Mouse (Mus musculus): ENCODE results near the gene Acbd3. TPM values are rescaled to one million over a fixed set of nuclear protein-coding genes. Genes with fewer than 3 reads are reported as not detected.
A peak's percentile ranks its signal among the peaks of the same experiment; 100 is the strongest.

Gene Acbd3
- polyA plus RNA-seq, 1 experiment: 0.27 TPM

DNA sequence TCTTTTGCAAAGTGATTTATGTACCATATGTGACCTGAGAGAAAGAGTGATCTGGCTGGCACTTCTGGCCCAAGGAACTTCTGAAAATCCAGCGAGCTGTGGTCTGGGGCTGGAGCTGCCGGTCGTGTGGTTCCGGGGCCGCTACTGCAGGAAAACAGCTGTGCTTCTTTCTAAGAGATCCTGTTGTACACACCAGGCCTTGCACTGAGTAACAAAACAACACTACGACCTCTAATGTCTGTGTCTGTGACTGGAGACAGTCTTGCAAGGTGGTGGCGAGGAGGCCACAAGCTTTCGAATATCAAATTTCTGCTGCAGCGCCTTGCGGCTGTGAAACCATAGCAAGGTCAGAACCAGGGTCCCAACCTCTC, 51.4 kb downstream of the Acbd3 start:
- Histone ChIP-seq H3K9me3 (ENCODE audit: control insufficient read depth, low read length) (peaks cover 12% of the 10 kb centered on the region), H3K27me3 (ENCODE audit: control insufficient read depth) (peaks cover 25% of the 10 kb centered on the region), H3K36me3 (ENCODE audit: control insufficient read depth) (no peaks in the 10 kb centered on the region), H3K4me1 (ENCODE audit: control insufficient read depth) (peaks cover 28% of the 10 kb centered on the region), H3K4me3 (replicated peaks) (peak overlapping the region; percentile 74)
- TF ChIP-seq TAL1 (IDR thresholded peaks at IDR 0.05; ENCODE audit: low read length) (no peak), GATA1 (IDR thresholded peaks at IDR 0.05; ENCODE audit: low read length) (no peak)

DNA sequence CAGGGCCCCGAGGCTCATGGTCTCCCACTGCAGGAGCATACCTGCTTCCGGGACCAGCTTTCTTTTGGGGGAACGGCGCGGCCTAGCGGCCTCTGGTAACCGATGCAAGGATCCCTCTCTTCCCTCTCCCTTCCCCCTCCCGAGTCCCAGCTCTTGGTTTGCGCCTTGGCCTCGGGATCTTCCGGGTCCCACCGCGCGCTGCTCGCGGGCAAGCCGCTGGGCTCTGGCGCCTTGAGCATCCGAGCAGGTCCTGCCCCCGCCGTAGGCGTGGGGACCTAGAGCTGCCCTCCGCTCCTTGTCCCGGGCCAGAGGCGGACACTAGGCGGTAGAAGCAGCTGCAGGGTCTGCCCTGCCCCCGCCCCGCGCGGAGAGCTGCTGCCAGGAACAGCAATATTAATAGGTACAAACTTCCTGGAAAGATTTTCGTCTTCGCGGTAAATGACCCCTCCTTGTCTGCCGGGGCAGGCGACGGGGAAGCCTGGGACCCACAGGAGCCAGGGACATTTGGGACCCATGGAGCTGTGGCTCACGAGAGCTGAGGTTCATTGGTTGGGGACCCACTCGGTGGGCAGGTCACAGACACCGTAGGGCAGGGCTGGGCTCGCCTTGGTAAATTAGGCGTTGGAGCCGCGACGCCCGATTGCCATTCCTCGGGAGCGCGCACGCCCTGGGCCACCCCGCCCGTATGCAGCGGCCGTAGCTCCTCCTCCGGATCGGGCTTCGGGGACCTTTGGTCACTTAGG, 52.0 kb downstream of the Acbd3 start:
- Histone ChIP-seq H3K36me3 (ENCODE audit: control insufficient read depth) (no peaks in the 10 kb centered on the region), H3K4me3 (replicated peaks) (peak overlapping the region; percentile 74), H3K27me3 (ENCODE audit: control insufficient read depth) (peaks cover 25% of the 10 kb centered on the region), H3K9me3 (ENCODE audit: control insufficient read depth, low read length) (peaks cover 12% of the 10 kb centered on the region), H3K4me1 (ENCODE audit: control insufficient read depth) (peaks cover 28% of the 10 kb centered on the region)
- TF ChIP-seq TAL1 (IDR thresholded peaks at IDR 0.05; ENCODE audit: low read length): no peak

DNA sequence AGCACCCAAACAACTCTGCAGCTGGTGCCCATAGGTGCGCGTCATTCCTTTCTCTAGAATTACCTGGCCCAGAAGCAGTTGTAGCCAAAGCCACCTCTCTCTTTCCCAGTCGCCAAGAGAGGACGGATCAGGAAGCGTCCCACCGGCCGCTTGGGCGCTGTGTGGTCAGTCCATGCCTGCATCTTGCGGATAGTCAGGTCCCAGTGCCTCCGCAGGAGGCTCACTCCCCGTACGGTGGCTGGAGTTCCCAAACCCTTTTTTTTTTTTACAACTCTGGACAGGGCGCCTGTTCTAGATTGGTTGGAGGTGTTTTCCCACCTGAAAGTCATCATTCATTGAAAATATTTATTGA, 52.5 kb downstream of the Acbd3 start:
- H3K27me3 ChIP-seq (ENCODE audit: control insufficient read depth): peaks cover 25% of the 10 kb centered on the region
- TF ChIP-seq GATA1 (IDR thresholded peaks at IDR 0.05; ENCODE audit: low read length) (no peak), TAL1 (IDR thresholded peaks at IDR 0.05; ENCODE audit: low read length) (no peak)
- H3K4me1 ChIP-seq (ENCODE audit: control insufficient read depth): peaks cover 28% of the 10 kb centered on the region
- H3K4me3 ChIP-seq (replicated peaks): peak overlapping the region; percentile 74
- peaks cover 12% of the 10 kb centered on the region for H3K9me3 ChIP-seq (ENCODE audit: control insufficient read depth, low read length)
- H3K36me3 ChIP-seq (ENCODE audit: control insufficient read depth): no peaks in the 10 kb centered on the region

DNA sequence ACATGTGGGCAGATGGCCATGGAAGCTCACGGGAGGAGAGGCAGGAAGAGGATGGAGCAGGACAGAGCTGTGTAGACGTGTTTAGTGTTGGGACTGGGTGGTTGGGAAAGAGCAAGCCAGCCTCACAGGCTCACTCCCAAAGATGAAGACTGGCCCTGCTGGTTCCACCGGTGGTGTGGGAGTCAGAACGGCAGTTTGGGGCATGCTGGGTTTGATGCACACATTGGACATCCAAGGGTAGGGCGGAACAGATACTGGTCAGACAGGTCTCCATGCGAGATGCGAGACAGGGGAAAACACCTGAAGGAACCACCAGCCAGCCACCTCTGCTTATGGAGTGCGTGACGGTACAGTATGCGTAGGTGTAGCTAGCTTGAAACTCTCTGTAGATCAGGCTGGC, 53.1 kb downstream of the Acbd3 start:
- H3K4me3 ChIP-seq (replicated peaks): no peak overlapping the region
- TF ChIP-seq TAL1 (IDR thresholded peaks at IDR 0.05; ENCODE audit: low read length) (no peak), GATA1 (IDR thresholded peaks at IDR 0.05; ENCODE audit: low read length) (no peak)
- H3K36me3 ChIP-seq (ENCODE audit: control insufficient read depth): no peaks in the 10 kb centered on the region
- H3K9me3 ChIP-seq (ENCODE audit: control insufficient read depth, low read length): peaks cover 12% of the 10 kb centered on the region
- peaks cover 28% of the 10 kb centered on the region for H3K4me1 ChIP-seq (ENCODE audit: control insufficient read depth)
- H3K27me3 ChIP-seq (ENCODE audit: control insufficient read depth): peaks cover 25% of the 10 kb centered on the region

DNA sequence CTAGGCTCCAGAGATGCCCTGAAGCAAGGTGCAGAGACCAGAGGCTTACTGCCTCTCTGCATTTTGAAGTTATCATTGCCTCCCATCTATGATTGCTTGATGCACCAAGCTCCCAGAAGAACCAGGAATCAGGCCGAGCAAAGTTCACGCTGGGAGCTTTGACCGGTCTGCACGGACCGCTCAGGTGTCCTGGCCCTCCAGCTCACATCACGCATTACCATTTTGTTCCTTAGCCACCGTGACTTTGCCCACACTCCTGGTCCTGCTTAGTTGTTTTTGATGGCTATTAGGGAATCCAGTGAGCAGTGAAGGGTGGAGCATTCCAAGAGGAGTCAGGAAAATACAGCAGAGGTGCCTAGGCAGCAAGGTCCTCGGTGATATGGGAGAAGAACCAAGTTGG, 54.4 kb downstream of the Acbd3 start:
- Histone ChIP-seq H3K4me1 (ENCODE audit: control insufficient read depth) (peaks cover 28% of the 10 kb centered on the region), H3K36me3 (ENCODE audit: control insufficient read depth) (no peaks in the 10 kb centered on the region), H3K27me3 (ENCODE audit: control insufficient read depth) (peaks cover 25% of the 10 kb centered on the region), H3K4me3 (replicated peaks) (no peak overlapping the region), H3K9me3 (ENCODE audit: control insufficient read depth, low read length) (peaks cover 4% of the 10 kb centered on the region)
- TF ChIP-seq TAL1 (IDR thresholded peaks at IDR 0.05; ENCODE audit: low read length): no peak
- no peak for TF ChIP-seq GATA1 (IDR thresholded peaks at IDR 0.05; ENCODE audit: low read length)

DNA sequence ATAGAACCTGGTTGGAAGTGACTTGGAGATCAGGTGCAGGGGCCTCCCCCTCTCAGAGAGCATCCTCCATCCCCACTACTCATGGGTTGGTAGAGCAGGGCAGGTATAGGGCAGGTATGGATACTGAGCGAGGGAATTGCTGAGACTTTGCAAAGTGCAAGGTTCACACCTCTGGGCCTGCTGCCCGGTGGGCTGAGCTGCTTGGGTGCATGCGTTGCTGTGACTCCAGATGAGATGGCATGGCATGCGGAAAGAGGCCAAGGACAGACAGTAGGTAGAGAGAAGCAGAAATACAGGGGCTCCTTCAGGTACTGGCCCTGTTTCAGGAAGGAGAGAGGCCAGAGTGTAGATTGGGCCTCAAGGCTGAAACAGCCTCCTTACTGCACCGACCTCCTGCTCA, 55.4 kb downstream of the Acbd3 start:
- TF ChIP-seq GATA1 (IDR thresholded peaks at IDR 0.05; ENCODE audit: low read length) (no peak), TAL1 (IDR thresholded peaks at IDR 0.05; ENCODE audit: low read length) (no peak)
- Histone ChIP-seq H3K36me3 (ENCODE audit: control insufficient read depth) (no peaks in the 10 kb centered on the region), H3K4me1 (ENCODE audit: control insufficient read depth) (peaks cover 27% of the 10 kb centered on the region), H3K9me3 (ENCODE audit: control insufficient read depth, low read length) (peaks cover 3% of the 10 kb centered on the region; the same call in 1 of the 2 replicates), H3K4me3 (replicated peaks) (no peak overlapping the region), H3K27me3 (ENCODE audit: control insufficient read depth) (peaks cover 25% of the 10 kb centered on the region)

DNA sequence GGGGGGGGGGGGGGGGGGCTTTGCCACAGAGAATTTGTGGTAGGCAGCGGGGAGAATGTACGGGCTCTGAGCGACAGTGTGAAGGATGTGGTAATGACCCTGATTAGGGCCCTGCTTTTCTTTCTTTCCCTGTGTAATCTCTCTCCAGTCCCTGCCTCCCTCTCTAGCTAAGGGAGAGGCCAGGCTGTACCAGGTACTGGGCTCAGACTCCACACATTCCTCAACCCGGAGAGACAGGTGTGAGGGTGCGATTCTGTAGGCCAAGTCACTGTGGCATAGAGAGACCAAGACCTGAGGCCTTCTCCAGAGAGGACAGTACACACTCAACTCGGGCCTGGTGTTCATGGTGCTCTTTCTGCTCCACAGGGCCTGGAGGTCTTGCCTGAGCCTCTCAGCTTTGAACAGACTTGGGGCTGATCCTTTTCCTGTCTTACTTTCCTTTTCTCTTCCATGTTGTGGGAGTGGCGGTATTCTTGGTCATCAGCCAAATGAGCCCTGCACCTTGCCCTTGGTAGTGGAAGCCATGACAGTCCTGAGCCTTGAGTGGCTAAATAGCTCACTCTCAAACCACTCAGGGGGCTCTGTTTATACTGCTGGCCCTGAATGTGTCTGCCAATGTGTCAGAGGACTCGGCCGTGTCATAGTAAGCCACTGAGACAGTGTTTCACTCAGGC, 57.2 kb downstream of the Acbd3 start:
- H3K4me3 ChIP-seq (replicated peaks): no peak overlapping the region
- peaks cover 10% of the 10 kb centered on the region for H3K4me1 ChIP-seq (ENCODE audit: control insufficient read depth)
- H3K9me3 ChIP-seq (ENCODE audit: control insufficient read depth, low read length): peaks cover 4% of the 10 kb centered on the region
- H3K36me3 ChIP-seq (ENCODE audit: control insufficient read depth): no peaks in the 10 kb centered on the region
- peaks cover 25% of the 10 kb centered on the region for H3K27me3 ChIP-seq (ENCODE audit: control insufficient read depth)
- TF ChIP-seq TAL1 (IDR thresholded peaks at IDR 0.05; ENCODE audit: low read length): no peak
- no peak for TF ChIP-seq GATA1 (IDR thresholded peaks at IDR 0.05; ENCODE audit: low read length)

DNA sequence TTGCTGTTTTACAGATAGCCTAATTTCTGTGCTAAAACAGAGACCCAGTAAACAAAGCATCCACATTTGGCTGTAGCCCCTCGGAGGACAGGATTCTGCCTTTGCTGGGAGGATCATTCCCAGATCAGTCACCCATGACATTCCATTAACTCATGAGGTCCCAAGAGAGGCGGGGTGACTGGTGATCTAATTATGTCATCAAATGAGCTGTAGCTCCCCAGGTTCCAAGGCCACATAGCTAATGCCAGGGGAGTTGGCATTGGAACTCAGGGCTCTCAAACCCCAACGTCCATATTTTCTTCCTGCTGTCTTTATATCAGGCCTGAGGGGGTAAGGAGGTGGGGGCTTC, 57.7 kb downstream of the Acbd3 start:
- no peaks in the 10 kb centered on the region for H3K36me3 ChIP-seq (ENCODE audit: control insufficient read depth)
- TF ChIP-seq GATA1 (IDR thresholded peaks at IDR 0.05; ENCODE audit: low read length): no peak
- no peak for TF ChIP-seq TAL1 (IDR thresholded peaks at IDR 0.05; ENCODE audit: low read length)
- peaks cover 5% of the 10 kb centered on the region for H3K4me1 ChIP-seq (ENCODE audit: control insufficient read depth)
- H3K4me3 ChIP-seq (replicated peaks): no peak overlapping the region
- peaks cover 20% of the 10 kb centered on the region for H3K27me3 ChIP-seq (ENCODE audit: control insufficient read depth)
- peaks cover 7% of the 10 kb centered on the region for H3K9me3 ChIP-seq (ENCODE audit: control insufficient read depth, low read length)

DNA sequence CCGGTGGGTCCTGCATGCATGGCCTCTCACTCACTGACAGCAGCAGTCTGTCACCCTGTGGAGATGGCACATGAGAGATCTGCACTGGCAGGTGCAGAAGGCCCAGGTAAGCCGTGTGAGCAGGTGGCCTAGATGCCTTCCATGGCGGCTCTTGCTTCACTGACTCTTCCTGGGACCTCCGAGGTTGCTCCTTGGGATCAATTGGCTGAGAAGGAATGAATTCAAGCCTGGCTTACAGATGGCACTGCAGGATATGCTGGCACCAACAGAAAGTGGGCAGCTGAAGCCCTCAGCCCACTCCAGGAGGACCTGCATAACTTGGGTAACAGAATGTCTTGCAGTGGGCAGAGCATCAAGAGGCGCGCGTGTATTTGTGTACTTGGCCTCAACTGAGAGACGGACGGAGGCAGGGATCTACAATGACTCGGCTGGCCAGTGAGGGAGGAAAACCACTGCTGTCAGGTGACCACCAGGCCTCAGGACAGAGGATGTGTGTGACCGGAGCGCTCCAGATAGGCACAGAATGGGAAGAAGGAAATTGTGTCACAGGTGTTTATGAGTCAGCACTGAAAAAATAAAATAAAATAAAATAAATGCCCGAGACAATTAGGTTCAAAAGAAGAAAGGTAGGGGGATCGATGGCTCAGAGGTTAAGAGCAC, 66.1 kb downstream of the Acbd3 start:
- peaks cover 17% of the 10 kb centered on the region for H3K4me1 ChIP-seq (ENCODE audit: control insufficient read depth)
- peaks cover 44% of the 10 kb centered on the region for H3K27me3 ChIP-seq (ENCODE audit: control insufficient read depth)
- no peak overlapping the region for H3K4me3 ChIP-seq (replicated peaks)
- no peaks in the 10 kb centered on the region; the same call in 1 of the 2 replicates for H3K36me3 ChIP-seq (ENCODE audit: control insufficient read depth)
- H3K9me3 ChIP-seq (ENCODE audit: control insufficient read depth, low read length): peaks cover 21% of the 10 kb centered on the region
- TF ChIP-seq GATA1 (IDR thresholded peaks at IDR 0.05; ENCODE audit: low read length): no peak
